Mouse (Mus musculus): ENCODE results near the gene Alg14.

Alg14 gene

DNA sequence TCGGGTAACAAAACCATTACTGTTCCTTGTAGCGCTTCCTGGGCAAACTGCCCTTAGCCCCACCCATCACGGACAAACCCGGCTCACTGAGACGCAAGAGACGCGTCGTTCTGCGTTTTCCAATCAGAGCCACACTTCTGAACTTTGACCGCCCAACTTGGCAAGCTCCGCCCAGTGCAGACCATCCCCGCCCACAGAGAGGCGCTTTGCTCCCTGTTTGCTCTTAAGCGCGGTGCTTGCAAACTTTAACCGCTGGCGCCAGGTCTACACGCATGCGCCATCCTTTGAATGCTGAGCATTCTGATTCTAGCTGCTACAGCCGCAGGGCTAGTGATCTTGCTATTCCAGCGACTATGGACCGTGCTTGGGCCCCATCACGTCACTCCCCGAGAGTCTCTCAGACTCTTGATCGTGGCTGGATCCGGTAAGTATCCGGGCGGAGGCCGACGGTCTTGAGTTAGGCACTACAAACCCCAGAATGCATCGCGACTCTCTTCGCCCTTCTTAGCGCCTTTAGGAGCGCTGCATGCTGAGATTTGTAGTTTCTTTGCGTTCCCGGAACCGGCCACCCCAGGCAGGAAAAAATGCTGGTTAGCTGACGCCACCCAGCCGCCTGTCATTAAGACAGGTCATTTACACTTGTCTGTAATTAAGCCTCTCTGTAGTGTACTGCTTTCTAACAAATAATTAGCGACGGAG, at the start of gene Alg14:
Alg14 (plus strand) TSS at position 214 of the 699 bp plus-strand sequence.
- peak; percentile 99 for DNase-seq

DNA sequence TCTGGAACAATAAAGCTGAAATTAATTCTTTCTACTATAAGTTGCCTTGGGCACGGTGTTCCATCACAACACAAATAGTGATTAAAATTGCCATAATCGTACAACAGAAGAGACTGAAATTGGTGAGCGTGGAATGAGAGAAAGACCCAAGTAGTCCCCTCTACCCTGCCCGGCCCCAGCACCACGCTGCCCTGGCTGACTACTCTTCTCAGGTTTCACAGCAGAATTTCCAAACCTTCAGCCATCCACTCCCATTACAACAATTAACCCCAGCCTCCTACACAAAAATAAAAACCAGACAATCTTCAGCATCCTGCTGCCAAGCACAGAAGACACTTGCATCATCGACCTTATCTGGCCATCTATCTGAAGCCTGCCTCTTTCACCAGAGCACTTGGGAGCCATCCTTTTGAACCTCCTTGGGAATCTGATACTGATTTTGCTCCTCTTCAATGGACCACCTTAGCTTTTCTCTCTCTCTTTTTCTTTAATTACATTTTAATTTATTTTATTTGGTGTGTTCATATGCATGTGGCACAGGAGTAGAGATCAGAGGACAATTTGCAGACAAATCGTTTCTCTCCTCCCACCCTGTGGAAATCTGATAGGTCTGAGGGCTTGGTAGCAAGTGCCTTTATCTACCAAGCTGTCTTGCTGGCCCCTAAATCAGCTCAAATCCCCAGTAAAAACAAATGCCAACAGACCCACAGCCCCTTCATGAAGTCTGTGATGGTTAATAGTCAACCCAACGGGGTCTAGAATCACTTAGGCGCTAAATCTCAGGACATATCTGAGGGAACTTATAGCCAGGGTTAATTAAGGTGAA, 49.2 kb upstream of the Alg14 start:
- no peak for DNase-seq

DNA sequence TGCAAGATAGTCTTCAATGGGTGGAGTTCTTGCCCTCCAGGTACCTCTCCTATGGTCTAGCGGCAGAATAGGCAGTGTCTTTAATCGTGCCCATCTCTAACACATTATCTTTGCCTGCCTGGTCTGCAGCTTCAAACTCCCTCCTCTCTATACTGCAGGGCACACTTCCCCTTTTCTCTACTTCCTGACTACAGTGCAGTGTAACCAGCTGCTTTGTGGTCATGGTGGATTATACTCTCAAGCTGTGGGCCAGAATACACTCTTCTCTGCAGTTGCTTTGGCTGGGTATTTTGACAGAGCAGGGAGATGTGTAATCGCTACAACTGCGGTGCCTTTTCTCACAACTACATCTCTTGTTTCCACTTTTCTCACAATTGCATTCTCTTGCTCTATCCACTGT, 48.6 kb upstream of the Alg14 start:
- DNase-seq, result no peak

DNA sequence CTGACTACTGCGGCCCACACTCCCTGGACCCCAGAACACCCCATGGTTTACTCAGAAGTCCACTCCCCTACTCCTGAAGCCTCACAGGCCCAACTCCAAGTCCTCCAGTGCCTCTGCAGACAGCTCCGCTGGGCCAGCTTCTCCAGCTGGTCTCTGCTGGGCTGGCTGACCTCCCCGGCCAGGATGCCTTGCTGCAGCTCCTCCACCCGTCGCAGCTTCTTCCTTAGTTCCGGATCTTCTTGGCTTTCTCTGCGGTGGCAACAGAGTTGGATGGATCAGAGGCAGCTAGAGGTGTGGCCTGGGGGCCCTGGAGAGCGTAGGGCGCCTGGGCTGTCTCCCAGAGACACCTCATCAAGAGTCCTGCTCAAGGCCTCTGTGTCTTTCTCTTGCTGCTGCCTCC, 41.5 kb upstream of the Alg14 start:
- no peak for DNase-seq

DNA sequence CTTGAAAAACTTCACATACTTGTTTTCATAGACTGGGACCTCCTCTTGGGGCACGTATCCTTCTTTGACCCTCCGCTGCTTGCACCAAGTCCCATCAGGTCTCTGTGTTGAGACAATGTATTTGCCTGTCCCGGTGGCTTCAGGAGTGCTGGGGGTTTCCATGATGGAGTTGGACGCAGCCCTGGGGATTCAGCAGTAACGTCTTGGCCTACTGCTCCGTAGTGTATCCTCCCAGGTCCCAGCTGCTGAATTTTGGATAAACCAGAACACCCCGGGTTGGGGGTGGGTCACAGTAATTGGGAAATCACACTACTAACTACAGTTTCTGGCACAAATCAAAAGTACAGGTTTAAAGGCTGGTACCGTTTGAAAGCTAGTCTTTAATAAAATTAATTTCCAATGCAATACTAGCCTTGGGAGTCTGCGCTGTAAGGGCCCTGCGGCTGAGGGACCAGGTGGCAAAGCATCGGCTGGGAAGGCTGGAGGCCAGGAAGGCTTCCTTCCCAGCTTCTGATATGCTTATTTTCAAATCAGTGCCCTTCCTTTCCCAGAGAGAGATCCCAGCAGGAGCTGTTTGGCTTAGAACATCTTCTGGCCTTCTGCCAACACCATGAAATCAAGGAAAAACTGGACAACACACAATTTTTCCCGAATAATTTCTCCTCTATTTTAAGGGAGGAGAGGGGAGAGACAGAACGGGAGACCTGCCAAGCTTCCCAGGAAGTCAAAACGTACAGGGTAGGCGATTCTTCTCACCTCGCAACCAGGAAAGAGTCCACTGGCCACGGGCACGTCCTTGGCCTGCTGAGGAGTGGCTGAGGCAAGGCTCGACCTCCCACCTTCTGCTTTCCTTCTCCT, 40.8 kb upstream of the Alg14 start:
- no peak for DNase-seq

DNA sequence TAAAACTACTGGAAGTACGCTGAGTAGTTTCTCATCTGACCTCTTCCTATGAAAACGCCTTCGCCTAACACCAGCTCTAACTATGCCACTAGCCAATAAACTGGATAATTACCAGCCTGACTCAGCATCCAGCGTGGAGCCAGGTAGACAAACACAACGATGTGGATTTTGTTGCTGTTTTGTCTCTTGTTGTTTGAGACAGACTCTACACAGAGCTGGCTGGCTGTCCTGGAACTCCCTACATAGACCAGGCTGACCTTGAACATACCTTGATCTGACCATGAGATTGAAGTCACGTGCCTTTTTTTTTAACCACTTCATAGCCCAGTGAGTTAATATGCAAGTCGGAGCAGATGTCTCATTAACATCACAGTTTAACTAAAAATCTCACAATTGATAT, 36.1 kb upstream of the Alg14 start:
- DNase-seq, result no peak

- no peak for DNase-seq
These were observed 35.4 kb upstream of the Alg14 start for GRCm38 (mm10) chr3:121256131-121256530.

- no peak for DNase-seq
These were observed 34.2 kb upstream of the Alg14 start for GRCm38 (mm10) chr3:121257418-121257817.

- no peak for DNase-seq
These were observed 32.8 kb upstream of the Alg14 start for GRCm38 (mm10) chr3:121258521-121259478.

DNA sequence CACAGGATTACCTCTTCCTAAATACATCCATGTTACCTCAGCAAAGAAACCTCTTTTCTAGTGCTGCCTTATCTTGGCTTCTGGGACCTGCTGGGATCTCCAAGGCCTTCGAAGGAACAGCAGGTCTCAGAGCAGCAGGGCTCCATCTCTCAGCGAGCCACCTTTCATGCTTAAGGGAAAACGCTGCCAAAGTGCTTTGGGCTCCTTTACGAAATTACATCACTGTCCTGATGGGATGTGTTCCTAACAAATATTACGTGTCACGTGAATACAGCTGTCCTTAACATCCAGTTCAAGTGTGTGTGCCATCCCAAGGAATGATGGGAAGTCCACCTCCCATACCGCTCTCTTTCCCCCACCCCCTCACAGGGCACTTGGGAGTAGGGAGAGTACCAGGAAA, 31.5 kb upstream of the Alg14 start:
- DNase-seq, result no peak

DNA sequence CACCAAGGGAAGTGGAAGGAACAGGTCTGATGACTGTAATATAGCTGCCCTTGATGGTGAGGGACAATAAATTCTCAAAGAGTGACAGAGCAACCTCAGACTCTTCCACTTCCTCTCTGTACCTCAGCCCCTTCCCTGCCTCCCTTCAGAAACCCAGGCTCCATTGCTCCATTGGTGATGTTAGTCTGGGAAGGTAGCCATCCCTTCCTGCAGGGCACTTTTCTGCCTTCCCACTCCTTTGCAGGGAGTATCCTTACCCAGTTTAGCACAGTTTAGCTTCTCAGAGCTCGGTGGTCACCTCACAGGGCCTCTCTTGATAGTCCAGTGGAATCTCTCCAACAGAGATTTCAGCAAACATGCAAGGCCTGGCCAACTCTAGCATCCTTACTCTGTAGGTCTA, 30.7 kb upstream of the Alg14 start:
- no peak for DNase-seq

DNA sequence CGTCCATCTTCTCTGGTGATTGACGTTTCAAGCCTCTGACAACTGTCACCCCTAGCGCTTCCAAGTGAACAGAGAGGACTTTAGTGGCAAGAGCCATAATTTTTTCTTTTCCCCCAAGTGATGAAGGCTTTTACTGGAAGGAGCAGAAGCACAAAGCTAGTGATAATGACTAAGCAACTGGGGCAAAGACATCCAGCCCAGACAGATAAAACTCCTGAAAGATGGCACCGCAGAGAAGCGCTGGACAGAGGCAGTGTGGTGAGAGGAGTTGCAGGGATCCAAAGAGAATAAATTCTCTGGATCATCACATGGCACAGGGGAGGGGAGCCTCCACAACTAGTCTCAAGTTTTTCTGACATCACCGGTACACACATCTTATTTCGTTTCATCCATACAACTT, 30.3 kb upstream of the Alg14 start:
- DNase-seq, result no peak

DNA sequence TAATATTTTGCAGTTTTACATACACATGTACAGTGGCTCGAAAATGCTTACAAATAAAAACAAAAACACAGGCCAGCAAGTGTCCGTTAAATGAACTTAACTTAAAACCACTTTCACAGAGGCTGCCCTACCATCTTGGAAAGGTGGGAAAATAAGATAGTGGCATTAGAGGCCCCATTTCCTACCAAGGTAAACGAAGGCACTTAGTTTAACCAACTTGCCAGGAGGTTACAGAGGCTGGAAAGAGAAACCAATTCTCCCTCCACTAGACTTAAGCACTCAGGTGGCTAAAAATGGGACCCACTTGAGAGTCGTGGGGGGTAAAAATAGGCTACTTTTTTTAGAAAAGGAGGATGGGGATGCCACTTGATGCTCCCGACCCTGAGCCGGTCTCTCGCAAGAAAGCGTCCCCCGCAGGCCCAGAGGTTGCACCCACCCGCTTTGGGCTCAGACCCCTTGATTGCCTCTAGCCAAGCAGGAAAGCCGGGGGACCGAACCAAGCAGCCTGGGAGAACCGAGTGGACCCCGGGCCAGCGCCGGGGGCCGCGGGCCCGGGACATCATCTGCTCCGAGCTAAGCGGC, 29.5 kb upstream of the Alg14 start:
- no peak for DNase-seq

DNA sequence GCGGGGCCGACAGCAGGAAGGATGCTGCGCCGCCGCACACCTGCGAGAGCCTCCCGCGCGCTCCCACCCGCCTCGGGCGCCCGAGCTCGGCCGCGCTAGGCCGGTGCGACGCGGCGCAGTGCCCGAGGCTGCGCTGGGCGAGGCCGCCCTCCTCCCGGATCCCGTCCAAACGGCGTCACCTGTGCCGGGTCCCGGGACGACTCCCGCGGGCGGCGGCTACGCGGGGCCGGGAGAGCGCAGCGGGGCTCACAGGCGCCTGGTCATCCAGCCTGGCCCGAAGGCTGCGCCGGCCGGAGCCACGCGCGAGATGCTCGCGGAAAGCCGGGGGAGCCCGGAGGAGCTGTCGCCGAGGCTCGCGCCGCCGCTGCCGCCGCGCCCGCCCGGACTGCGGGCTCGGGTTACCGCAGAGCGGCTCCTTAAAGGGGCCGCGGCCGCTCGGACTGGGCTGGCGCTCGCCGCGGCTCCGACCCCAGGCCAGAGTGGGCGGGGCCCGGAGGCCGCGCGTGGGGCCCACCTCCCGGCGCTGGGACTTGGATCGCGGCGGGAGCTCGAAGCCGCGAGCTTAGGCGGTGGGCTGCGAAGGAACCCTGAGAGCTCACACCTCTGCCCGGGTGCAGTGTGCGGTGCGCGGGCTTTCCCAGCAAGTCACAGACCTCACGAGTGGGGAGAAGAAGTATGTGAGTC, 28.9 kb upstream of the Alg14 start:
- DNase-seq, result peak in 1 of 2 experiments; percentile 24

- peak; percentile 83 to 90 for DNase-seq
These were observed 28.4 kb upstream of the Alg14 start for GRCm38 (mm10) chr3:121263205-121263548.

DNA sequence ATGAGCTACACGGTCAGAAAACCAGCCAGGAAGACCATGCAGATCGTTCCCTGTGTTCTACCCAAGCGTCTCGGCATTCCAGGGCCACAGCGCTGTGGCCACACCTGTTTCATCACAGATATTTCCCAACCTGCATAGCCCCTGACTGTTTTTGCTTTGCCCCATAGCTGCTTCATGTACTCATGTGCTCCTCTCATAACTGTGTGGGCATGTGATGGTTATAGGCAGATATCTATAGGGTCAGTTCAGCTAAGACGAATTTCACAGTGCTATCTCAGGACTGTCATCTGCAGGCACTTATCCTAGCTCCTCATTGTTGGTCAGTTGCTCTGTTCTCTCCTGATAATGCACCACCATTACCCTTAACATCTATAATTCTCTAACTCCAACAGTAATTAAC, 27.3 kb upstream of the Alg14 start:
- no peak for DNase-seq

DNA sequence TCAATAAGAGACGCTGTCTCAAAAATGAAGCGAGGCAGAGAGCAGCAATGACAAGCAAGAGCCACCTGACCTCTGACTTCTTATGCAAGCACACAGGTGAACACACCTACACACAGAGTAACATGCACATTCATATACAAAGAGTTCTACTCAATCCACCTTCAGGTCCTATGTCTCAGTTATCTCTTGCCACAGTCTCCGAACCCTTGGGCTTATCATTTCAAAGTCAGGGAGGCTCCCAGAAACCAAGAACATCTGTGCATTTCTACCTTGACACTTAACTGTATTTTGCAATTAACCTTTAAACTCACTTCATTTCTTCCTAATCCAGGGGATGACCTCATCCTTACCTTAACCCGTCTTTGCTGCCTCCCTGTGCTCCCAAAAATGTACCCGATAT, 24.3 kb upstream of the Alg14 start:
- no peak for DNase-seq

- DNase-seq, result no peak
These were observed 19.0 kb upstream of the Alg14 start for GRCm38 (mm10) chr3:121272577-121272976.

DNA sequence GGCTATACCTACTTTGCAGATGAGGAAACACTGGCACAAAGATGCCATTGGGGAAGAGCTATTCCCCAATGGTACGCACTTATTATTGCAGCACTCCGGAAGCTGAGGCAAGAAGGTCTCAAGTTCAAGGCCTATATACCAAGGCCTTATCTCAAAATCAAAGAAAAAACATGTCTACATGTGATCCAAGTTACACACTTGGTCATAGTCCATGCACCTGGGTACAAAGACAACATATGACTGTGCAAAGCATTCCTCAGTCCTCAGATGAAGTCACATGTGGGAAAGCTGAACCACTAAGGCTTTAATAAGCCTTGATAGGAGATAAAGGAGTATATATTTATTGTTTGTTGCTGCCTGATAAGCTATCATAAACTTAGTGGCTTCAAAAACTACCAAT, 17.6 kb upstream of the Alg14 start:
- no peak for DNase-seq

DNA sequence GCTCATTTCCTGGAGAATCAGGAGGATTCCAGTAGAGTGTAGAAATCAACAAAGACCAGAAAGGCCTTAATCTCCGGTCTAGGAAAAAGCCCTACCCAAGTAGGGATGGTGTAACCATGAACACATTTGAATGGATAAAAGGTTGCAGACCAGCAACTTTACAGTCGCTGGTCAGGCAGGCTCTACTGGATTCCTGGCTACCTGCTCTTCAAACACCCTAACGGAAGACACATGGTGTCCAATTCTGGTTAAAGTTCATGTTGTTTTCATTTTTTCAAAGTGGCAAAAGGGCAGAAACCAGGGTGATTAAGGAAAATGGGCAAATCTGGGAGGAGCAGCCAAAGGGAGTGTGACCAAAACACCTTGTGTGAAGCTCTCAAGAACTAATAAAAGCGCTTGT, 14.6 kb upstream of the Alg14 start:
- peak; percentile 16 to 45 for DNase-seq

- no peak for DNase-seq
These were observed 14.0 kb upstream of the Alg14 start for GRCm38 (mm10) chr3:121277557-121277956.
